Mouse (Mus musculus) erythroblast, embryonic 14.5 days (primary cell): ENCODE results near the gene Tceal9.

Source experiments
- GATA1 ChIP-seq: IDR thresholded peaks from 2 replicates; pipeline ENCODE4 v1.6.1; 2012; ENCODE audit warnings: low read length, inconsistent platforms, mixed read lengths
- TAL1 ChIP-seq: IDR thresholded peaks from 3 replicates; pipeline ENCODE4 v1.6.1; 2012; ENCODE audit warnings: low read length, inconsistent platforms, mixed read lengths

DNA sequence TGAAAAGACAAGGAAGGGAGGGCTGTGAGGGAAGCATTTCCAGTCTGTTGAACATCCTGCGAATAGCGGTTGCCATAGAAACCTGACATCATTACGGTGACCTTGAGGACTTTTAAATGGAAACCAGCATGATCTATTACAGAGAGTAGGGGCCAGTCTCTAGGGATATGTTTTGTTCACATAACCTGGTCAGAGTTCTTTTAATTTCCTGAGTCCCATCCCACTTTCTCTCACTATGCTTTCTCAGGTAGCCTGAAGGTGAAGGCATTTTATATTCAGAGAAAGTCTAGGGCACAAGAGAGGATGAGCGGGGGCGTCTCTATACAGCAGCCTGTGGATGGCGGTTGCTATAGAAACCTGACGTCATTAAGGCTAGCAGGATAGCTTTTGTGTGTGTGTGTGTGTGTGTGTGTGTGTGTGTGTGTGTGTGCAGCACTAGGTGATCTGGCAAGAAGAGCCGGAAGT is 46.0 kb downstream of the Tceal9 start:
- no peak for TF ChIP-seq TAL1
- no peak for TF ChIP-seq GATA1
